Mouse (Mus musculus) induced T-regulatory cell, adult 2 months (primary cell): ENCODE results near the gene Fbp2.
"Not testable (repeated sequence)": the region's sequence is repeated elsewhere in the genome, so short reads cannot be mapped to it uniquely, and the experiment has no call there.

Source experiments
- DNase-seq: peaks from one replicate; pipeline ENCODE4 v3.0.0-alpha.2; 2012; ENCODE audit warnings: low read depth

The Fbp2 gene

GRCm38 (mm10) chr13:62863771-62864170 is 5.5 kb upstream of the Fbp2 start:
- no peak for DNase-seq

DNA sequence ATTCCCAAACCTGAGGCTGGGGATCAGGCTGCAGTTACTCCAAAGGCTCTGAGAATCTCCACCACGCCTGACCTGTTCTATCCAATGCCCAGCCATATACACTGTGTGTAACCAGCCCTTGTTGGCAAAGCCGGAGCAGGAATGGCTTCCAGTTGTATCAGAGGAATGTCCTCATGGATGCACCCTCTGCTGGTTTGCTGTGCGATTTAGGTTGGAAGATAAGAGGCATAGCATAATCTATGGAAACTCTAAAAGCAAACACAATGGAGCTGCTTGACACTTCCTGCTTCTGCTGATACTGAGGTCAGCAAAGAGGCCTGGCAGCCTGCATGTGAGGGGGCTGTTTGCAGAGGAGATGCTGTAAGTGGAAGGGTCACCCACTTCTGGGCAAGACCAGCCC is 4.7 kb upstream of the Fbp2 start:
- no peak for DNase-seq

- DNase-seq: peak; percentile 9
Observed at GRCm38 (mm10) chr13:62860068-62860467, 1.8 kb upstream of the Fbp2 start.

DNA sequence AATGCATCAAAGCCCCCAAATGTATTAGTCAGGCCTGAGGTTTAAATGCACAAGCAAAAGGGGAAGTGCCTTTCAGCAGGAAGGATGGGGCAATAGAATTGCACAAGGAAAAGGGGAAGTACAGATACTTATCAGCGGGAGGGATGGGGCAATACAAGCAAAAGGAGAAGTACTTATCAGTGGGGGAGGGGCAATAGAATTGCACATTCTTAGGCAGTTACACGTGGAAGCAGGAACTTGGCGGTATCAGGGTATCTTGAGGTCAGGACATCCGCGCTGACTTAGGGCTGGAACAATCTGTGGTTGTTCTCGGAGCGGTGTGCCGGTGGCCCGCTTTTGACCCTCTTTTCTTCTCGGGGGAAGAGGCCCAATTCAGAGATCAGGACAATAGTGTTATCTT is 1.0 kb upstream of the Fbp2 start:
- DNase-seq: peak; percentile 22

DNA sequence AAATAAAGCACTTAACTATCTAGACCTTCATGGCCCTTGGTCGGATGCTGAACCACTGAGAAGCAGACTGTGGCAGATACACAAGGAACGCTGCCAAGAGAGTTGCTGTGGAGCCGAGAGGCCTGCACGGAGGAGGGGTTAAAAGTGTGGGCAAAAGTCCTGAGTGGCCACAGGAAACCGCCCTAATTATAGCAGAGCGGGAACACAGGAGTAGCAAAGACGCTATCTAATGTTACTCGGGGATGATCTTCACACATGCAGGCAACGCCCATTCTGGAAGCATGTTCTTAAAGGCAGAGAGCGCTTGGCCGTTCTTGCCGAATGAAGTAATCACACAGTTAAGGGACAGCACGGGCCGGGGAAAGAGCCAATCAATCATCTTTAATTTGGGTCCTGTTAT is 1.4 kb downstream of the Fbp2 start:
- DNase-seq: no peak

DNA sequence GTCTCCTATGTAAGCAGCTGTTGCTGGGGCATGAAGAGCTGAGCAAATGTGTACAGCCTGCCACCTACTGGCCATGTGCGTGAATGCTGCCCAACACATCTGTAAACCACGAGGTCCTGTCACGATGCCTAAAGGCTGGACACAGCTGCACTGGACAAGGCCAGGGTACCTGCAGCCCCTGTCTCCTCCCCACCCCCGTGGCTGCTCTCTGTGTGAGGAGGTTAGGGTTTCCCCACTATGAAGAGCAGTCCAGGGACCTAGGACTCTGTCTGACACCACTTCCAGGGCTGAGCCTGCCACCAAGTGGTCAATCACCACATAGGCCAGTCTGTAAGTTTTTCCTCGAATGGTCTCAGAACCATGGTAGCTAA is 1.9 kb downstream of the Fbp2 start:
- peak; percentile 91 for DNase-seq

GRCm38 (mm10) chr13:62855396-62856304 is 2.6 kb downstream of the Fbp2 start:
- peak; percentile 17 for DNase-seq

DNA sequence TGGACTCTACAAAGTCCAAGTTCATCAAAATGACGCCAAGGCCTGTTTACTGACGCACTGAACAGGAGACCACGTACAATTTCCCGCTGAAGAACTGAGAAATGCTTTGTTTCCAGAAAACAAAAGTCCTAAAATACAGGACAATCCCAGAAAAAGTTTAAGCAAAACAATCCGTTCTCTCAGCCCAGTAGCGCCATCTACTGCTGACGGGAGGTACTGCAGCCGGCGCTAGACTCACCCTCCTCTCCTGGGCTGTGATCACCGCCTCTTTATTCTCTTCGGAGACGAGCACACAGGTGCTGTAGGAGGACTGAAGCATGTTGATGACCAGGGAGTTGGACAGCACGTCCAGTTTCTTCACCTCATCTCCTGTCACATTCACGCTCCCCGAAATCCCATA is 3.6 kb downstream of the Fbp2 start:
- peak; percentile 76 for DNase-seq

- no peak for DNase-seq
Observed at GRCm38 (mm10) chr13:62833341-62833740, 24.9 kb downstream of the Fbp2 start.

DNA sequence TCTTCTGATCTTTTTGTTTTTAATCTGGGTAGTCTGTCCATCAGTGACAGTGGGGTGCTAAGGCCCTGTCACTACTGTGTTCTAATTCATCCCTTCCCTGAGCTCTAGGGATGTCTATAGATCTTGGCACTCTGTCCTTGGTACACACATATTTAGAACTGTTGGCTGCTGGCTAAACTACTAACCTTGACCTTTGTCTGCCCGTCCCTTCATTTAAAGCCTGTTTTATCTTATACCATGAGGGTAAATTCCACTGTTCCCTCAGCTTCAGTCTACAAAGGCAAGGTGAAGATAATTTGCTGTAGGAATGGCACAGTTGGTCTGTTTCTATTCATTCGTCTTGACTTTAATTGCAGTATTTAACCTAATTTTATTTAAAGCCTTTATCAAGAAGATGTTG is 26.0 kb downstream of the Fbp2 start:
- no peak for DNase-seq

DNA sequence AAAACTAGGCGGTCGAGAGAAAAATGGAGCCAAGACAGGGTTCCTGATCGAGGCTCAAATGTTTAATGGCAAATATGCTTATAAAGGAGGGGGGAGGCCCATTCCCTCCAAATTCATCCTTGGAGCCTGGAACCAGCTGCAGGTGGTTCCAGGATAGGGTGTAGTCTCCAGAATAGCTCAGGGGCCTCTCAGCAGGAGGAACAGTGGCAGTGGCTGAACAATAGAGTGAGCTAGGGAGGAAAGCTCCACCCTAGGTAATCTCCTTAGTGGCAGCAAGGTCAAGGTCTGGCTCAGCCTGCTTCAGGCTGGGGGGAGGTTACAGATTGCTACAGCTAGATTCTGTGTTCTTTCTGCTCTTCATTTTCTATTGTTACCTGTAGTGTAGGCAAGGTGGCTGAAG is 42.5 kb downstream of the Fbp2 start:
- not testable (repeated sequence) for DNase-seq

DNA sequence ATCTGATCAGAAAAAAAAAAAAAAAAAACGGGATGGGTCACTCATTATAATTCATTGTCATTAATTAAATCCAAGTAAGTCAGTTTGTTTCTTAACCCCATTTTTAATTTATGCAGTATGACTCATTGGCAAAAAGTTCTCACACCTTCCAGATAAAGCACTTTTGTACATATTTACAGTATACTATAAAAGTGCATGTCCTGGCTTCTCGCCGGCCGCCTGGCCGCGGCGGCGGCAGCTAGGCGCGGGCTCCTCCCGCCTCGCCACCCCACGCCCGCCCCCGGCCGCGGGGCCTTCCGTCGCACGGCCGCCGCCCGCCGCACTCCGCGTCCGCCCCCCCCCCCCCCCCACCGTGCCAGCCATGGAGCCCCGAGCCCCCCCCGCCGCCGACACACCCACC is 45.5 kb downstream of the Fbp2 start:
- peak; percentile 2 for DNase-seq

- DNase-seq: not testable (repeated sequence)
Observed at GRCm38 (mm10) chr13:62807981-62808380, 50.2 kb downstream of the Fbp2 start.
